Mouse (Mus musculus) CH12.LX (cell line): ENCODE measurements at regions not wholly inside any gene's neighbourhood (a gene's known extent, or its start where the extent isn't known, plus 50 kb on each side); places are given as distances from the start of the nearest gene placed in this dataset.
A peak's percentile ranks its signal among the peaks of the same experiment; 100 is the strongest.

Experiments used
- DNase-seq: peaks from one replicate; pipeline ENCODE4 v3.0.0-alpha.2; 2013; ENCODE audit errors: extremely low read depth
- H3K27ac ChIP-seq: 2 replicates; pipeline ENCODE4 v1.5.1; 2012; ENCODE audit warnings: low read depth, mild to moderate bottlenecking, control low read depth, moderate library complexity; ENCODE audit not compliant: insufficient read depth
- H3K27me3 ChIP-seq: replicated peaks from 2 replicates; pipeline ENCODE3; 2012; ENCODE audit warnings: inconsistent platforms
- H3K36me3 ChIP-seq, 2 experiments: replicated peaks in 1 of 2; 2 replicates each; pipeline versions ENCODE3 to v1.6.1; 2012; ENCODE audit warnings: inconsistent platforms in 1 of 2, low read length in 1 of 2, mild to moderate bottlenecking in 1 of 2, mixed read lengths in 1 of 2, moderate library complexity in 1 of 2; ENCODE audit not compliant: control insufficient read depth in 1 of 2, insufficient read depth in 1 of 2
- H3K4me1 ChIP-seq, 2 experiments: 2 replicates each; pipeline ENCODE4 v1.6.1; 2012; ENCODE audit warnings: inconsistent platforms in 1 of 2, moderate library complexity in 1 of 2; ENCODE audit not compliant: insufficient read depth in 2 of 2, control insufficient read depth in 1 of 2
- H3K4me2 ChIP-seq: 2 replicates; pipeline ENCODE4 v1.6.1; 2012; ENCODE audit warnings: low read depth, mild to moderate bottlenecking, control low read depth; ENCODE audit not compliant: poor library complexity, insufficient read depth, severe bottlenecking
- H3K4me3 ChIP-seq, 3 experiments: fragments of 150-350 bp in 1 of 3; sonication (generic) in 1 of 3; replicated peaks in 1 of 3; 2 replicates each; pipeline versions ENCODE3 to v1.5.1; 2011 to 2012; ENCODE audit warnings: low read depth in 2 of 3, low read length in 2 of 3, mild to moderate bottlenecking in 2 of 3, moderate library complexity in 2 of 3, control low read depth in 1 of 3, improper control_type of control experiment in 1 of 3, inconsistent platforms in 1 of 3, mixed read lengths in 1 of 3; ENCODE audit not compliant: poor library complexity in 1 of 3
- H3K79me2 ChIP-seq: replicated peaks from 2 replicates; pipeline ENCODE4 v1.6.1; 2012; ENCODE audit warnings: mild to moderate bottlenecking, moderate library complexity; ENCODE audit not compliant: control insufficient read depth, poor library complexity, insufficient read depth, severe bottlenecking; ENCODE audit errors: extremely low read depth
- H3K9ac ChIP-seq: 2 replicates; pipeline ENCODE4 v1.6.1; 2012; ENCODE audit warnings: low read depth, mild to moderate bottlenecking, control low read depth, moderate library complexity; ENCODE audit not compliant: insufficient read depth
- H3K9me3 ChIP-seq: replicated peaks from 2 replicates; pipeline ENCODE3; 2012; ENCODE audit warnings: low read length, inconsistent platforms, mixed read lengths
- BHLHE40 ChIP-seq: IDR thresholded peaks from 2 replicates; pipeline ENCODE4 v1.6.1; 2011; ENCODE audit warnings: mild to moderate bottlenecking, low read depth, low read length, improper control_type of control experiment
- CHD1 ChIP-seq: IDR thresholded peaks from 2 replicates; pipeline ENCODE4 v1.6.1; 2012; ENCODE audit warnings: low read depth, low read length, improper control_type of control experiment, inconsistent platforms
- CHD2 ChIP-seq: IDR thresholded peaks from 2 replicates; pipeline ENCODE4 v1.6.1; 2011; ENCODE audit warnings: low read length, improper control_type of control experiment
- CTCF ChIP-seq, 2 experiments: IDR thresholded peaks in 1 of 2; conservative IDR thresholded peaks in 1 of 2; 2 replicates each; pipeline ENCODE4 v1.5.1; 2011 to 2012; ENCODE audit warnings: low read depth in 2 of 2, low read length in 2 of 2, improper control_type of control experiment in 1 of 2, inconsistent platforms in 1 of 2, mild to moderate bottlenecking in 1 of 2, moderate library complexity in 1 of 2
- ELF1 ChIP-seq: IDR thresholded peaks from 2 replicates; pipeline ENCODE4 v1.6.1; 2014; ENCODE audit warnings: low read depth, mild to moderate bottlenecking, inconsistent platforms, low read length, improper control_type of control experiment
- EP300 ChIP-seq: IDR thresholded peaks from 2 replicates; pipeline ENCODE4 v1.6.1; 2011; ENCODE audit warnings: low read length, improper control_type of control experiment
- ETS1 ChIP-seq: conservative IDR thresholded peaks from 2 replicates; pipeline ENCODE4 v1.6.1; 2012; ENCODE audit warnings: low read depth, mild to moderate bottlenecking, inconsistent platforms, low read length, improper control_type of control experiment, moderate library complexity
- GABPA ChIP-seq: IDR thresholded peaks from 2 replicates; pipeline ENCODE4 v1.6.1; 2012; ENCODE audit warnings: low read depth, low read length, improper control_type of control experiment, inconsistent platforms; ENCODE audit not compliant: insufficient replicate concordance
- IRF4 ChIP-seq: IDR thresholded peaks from 2 replicates; pipeline ENCODE4 v1.6.1; 2014; ENCODE audit warnings: low read depth, mild to moderate bottlenecking, inconsistent platforms, low read length, improper control_type of control experiment
- JUN ChIP-seq: IDR thresholded peaks from 2 replicates; pipeline ENCODE4 v1.6.1; 2011; ENCODE audit warnings: low read depth, mild to moderate bottlenecking, low read length, improper control_type of control experiment, moderate library complexity; ENCODE audit not compliant: insufficient read depth
- JUND ChIP-seq: conservative IDR thresholded peaks from 2 replicates; pipeline ENCODE4 v1.6.1; 2011; ENCODE audit warnings: low read depth, low read length, improper control_type of control experiment
- MAFK ChIP-seq: IDR thresholded peaks from 2 replicates; pipeline ENCODE4 v1.6.1; 2011; ENCODE audit warnings: low read length, improper control_type of control experiment; ENCODE audit not compliant: insufficient replicate concordance
- MAX ChIP-seq: IDR thresholded peaks from 2 replicates; pipeline ENCODE4 v1.6.1; 2011; ENCODE audit warnings: low read length, improper control_type of control experiment
- MEF2A ChIP-seq: IDR thresholded peaks from 2 replicates; pipeline ENCODE4 v1.6.1; 2014; ENCODE audit warnings: low read depth, mild to moderate bottlenecking, inconsistent platforms, low read length, improper control_type of control experiment, borderline replicate concordance
- MYC ChIP-seq: IDR thresholded peaks from 2 replicates; pipeline ENCODE4 v1.6.1; 2011; ENCODE audit warnings: low read depth, mild to moderate bottlenecking, improper control_type of control experiment, low read length
- NELFE ChIP-seq: IDR thresholded peaks from 2 replicates; pipeline ENCODE4 v1.6.1; 2011; ENCODE audit warnings: low read depth, low read length, improper control_type of control experiment
- NRF1 ChIP-seq: IDR thresholded peaks from 2 replicates; pipeline ENCODE4 v1.6.1; 2014; ENCODE audit warnings: low read depth, mild to moderate bottlenecking, inconsistent platforms, low read length, improper control_type of control experiment, moderate library complexity
- POLR2A ChIP-seq: IDR thresholded peaks from 2 replicates; pipeline ENCODE4 v1.6.1; 2011; ENCODE audit warnings: low read depth, mild to moderate bottlenecking, improper control_type of control experiment, low read length
- POLR2AphosphoS2 ChIP-seq: IDR thresholded peaks from 2 replicates; pipeline ENCODE4 v1.6.1; 2011; ENCODE audit warnings: low read depth, low read length, improper control_type of control experiment
- RCOR1 ChIP-seq: conservative IDR thresholded peaks from 2 replicates; pipeline ENCODE4 v1.6.1; 2012; ENCODE audit warnings: low read depth, mild to moderate bottlenecking, inconsistent platforms, low read length, improper control_type of control experiment
- SMC3 ChIP-seq: IDR thresholded peaks from 2 replicates; pipeline ENCODE4 v1.6.1; 2011; ENCODE audit warnings: low read depth, low read length, improper control_type of control experiment
- TBP ChIP-seq: conservative IDR thresholded peaks from 2 replicates; pipeline ENCODE4 v1.6.1; 2011; ENCODE audit warnings: low read depth, low read length, improper control_type of control experiment
- USF1 ChIP-seq: IDR thresholded peaks from 2 replicates; pipeline ENCODE4 v1.6.1; 2014; ENCODE audit warnings: low read depth, mild to moderate bottlenecking, inconsistent platforms, low read length, improper control_type of control experiment
- ZC3H11A ChIP-seq: IDR thresholded peaks from 2 replicates; pipeline ENCODE4 v1.6.1; 2012; ENCODE audit warnings: low read depth, mild to moderate bottlenecking, inconsistent platforms, low read length, improper control_type of control experiment
- ZNF384 ChIP-seq: IDR thresholded peaks from 2 replicates; pipeline ENCODE4 v1.6.1; 2012; ENCODE audit warnings: low read depth, low read length, improper control_type of control experiment, inconsistent platforms
- dilution Hi-C: fragments of 300-500 bp; cut with MboI; formaldehyde crosslinking; loops from 2 replicates; pipeline ENCODE4 v1.14.3; 2020; ENCODE audit warnings: low sequenced_read_pairs; ENCODE audit not compliant: extremely low pct_unique_long_range_greater_than_20kb, extremely low pct_ligation_motif_present
- in situ Hi-C: fragments of 300-500 bp; cut with MboI; formaldehyde crosslinking; loops from 3 replicates; pipeline ENCODE4 v1.14.3; 2019; ENCODE audit warnings: low sequenced_read_pairs, low pct_ligation_motif_present, low pct_unique_long_range_greater_than_20kb, mixed read lengths

DNA sequence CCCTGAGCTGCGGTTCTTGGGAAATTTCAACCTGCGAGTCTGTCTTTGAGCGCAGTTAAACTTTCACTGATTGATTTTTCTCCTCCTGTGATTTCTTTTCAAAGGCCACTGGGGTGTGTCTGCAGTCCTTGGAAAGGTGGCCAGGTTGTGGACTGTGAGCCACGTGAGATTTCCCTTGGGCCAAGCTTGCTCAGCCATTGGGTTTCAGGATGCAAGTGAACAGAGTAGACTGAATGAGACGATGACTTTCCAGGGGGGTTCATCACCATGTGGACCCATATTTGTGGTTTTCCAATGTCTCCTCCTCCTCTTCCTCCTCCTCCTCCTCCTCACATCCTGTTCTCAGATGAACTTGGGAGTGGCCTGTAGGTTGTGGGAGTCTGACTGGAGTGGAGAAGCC lies 59.0 kb upstream of the Ppara start:
- peak overlapping the region; percentile 7; the same call in 1 of the 2 replicates for H3K4me2 ChIP-seq
- 0 out of 2 replicates have a peak, but pooled peaks have one; percentile 8 for TF ChIP-seq IRF4
- no peak for TF ChIP-seq JUND
- no peak for TF ChIP-seq EP300
- 0 out of 2 replicates have a peak, but pooled peaks have one; percentile 5 for TF ChIP-seq BHLHE40
- H3K9me3 ChIP-seq, result peaks cover 10% of the 10 kb centered on the region
- H3K79me2 ChIP-seq, result no peaks in the 10 kb centered on the region
- H3K4me1 ChIP-seq, result peaks cover 5 to 36% of the 10 kb centered on the region in 2 experiments
- no peak for DNase-seq
- dilution Hi-C loops, result no loop called here
- H3K4me3 ChIP-seq, result no peak overlapping the region
- no peak overlapping the region for H3K27ac ChIP-seq
- H3K9ac ChIP-seq, result no peak overlapping the region
- no peaks in the 10 kb centered on the region for H3K36me3 ChIP-seq
- in situ Hi-C loops, result no loop called here
- H3K27me3 ChIP-seq, result no peaks in the 10 kb centered on the region

GRCm38 (mm10) chr15:85676156-85676555 lies 58.6 kb upstream of the Ppara start:
- TF ChIP-seq NRF1 (no peak), MAFK (no peak), POLR2A (no peak), JUND (no peak), EP300 (no peak), POLR2AphosphoS2 (no peak), ZNF384 (no peak), ETS1 (no peak), ELF1 (no peak), GABPA (no peak), RCOR1 (no peak), SMC3 (no peak)
- TF ChIP-seq, all 38 proteins: peak for 0
- in situ Hi-C loops (no loop called here), dilution Hi-C loops (no loop called here)
- Histone ChIP-seq H3K36me3 (no peaks in the 10 kb centered on the region), H3K4me3 (no peak overlapping the region), H3K27me3 (no peaks in the 10 kb centered on the region), H3K4me2 (no peak overlapping the region), H3K4me1 (peaks cover 5 to 36% of the 10 kb centered on the region in 2 experiments), H3K9me3 (peaks cover 9% of the 10 kb centered on the region), H3K9ac (no peak overlapping the region), H3K79me2 (no peaks in the 10 kb centered on the region), H3K27ac (no peak overlapping the region)
- DNase-seq, result no peak

DNA sequence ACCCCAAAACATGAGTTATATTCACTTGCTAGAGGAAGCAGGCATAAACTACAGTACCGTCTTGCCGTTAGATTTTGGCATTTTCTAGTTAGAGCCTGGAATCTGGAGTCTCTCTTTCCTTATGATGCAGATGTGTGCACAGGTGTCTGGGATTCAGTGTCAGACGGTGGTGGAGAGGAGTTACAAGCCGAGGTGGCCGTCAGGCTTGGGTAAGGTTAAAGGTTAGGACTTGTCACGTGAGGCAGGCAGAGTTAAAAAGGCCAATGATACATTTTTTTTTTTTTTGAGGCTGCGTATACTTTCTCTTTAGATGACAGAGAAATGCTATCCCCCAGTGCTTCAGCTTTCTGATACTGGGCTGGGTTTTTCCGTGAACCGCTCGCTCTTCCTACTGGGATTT lies 57.9 kb upstream of the Ppara start:
- H3K36me3 ChIP-seq, result no peaks in the 10 kb centered on the region

More for the DNA sequence above, 57.9 kb upstream of the Ppara start:
- no peak for DNase-seq
- Histone ChIP-seq H3K27me3 (no peaks in the 10 kb centered on the region), H3K79me2 (no peaks in the 10 kb centered on the region), H3K4me1 (peaks cover 5 to 36% of the 10 kb centered on the region in 2 experiments), H3K9ac (no peak overlapping the region), H3K27ac (no peak overlapping the region), H3K9me3 (peaks cover 1% of the 10 kb centered on the region), H3K4me2 (no peak overlapping the region), H3K4me3 (no peak overlapping the region)
- TF ChIP-seq NRF1 (no peak), MYC (no peak), NELFE (no peak), ZC3H11A (no peak), EP300 (no peak), POLR2A (no peak), CHD1 (no peak), MEF2A (no peak), CTCF (conservative IDR thresholded peaks at IDR 0.05 in 1 of 2, IDR thresholded peaks at IDR 0.05 in 1 of 2; ENCODE audit: low read depth in 2 of 2, low read length in 2 of 2) (no peak), JUN (no peak), CHD2 (no peak), TBP (no peak), ELF1 (no peak), JUND (no peak), RCOR1 (no peak), USF1 (no peak), MAFK (no peak), MAX (no peak)
- dilution Hi-C loops (no loop called here), in situ Hi-C loops (no loop called here)
